Mouse (Mus musculus) brain, embryonic 14.5 days (tissue): ENCODE data around the gene Gga3.

Source experiments
- CTCF ChIP-seq: fragments of 200-500 bp; IDR thresholded peaks from 2 replicates; pipeline ENCODE4 v1.5.1; 2012; ENCODE audit warnings: inconsistent platforms, mild to moderate bottlenecking, moderate library complexity, borderline replicate concordance; ENCODE audit not compliant: insufficient read depth, insufficient read length; ENCODE audit errors: extremely low read depth
- POLR2A ChIP-seq: fragments of 200-500 bp; IDR thresholded peaks from 2 replicates; pipeline ENCODE4 v1.6.1; 2012; ENCODE audit warnings: mild to moderate bottlenecking, inconsistent platforms, borderline replicate concordance; ENCODE audit not compliant: poor library complexity, insufficient read depth, insufficient read length, severe bottlenecking; ENCODE audit errors: extremely low read depth

GRCm38 (mm10) chr11:115598309-115598708 is 5.5 kb downstream of the Gga3 start:
- no peak for TF ChIP-seq CTCF
- TF ChIP-seq POLR2A = no peak
